Mouse (Mus musculus) forebrain, embryonic 14.5 days (tissue): ENCODE measurements at regions not wholly inside any gene's neighbourhood (a gene's known extent, or its start where the extent isn't known, plus 50 kb on each side); places are given as distances from the start of the nearest gene placed in this dataset.
A peak's percentile ranks its signal among the peaks of the same experiment; 100 is the strongest.

Source experiments
- ATAC-seq: fragments of 200-750 bp; cut with Nextera tagmentation; 2 replicates; pipeline ENCODE4 v1.8.0; 2017; ENCODE audit warnings: mild to moderate bottlenecking, moderate library complexity
- DNase-seq: peaks from one replicate; pipeline ENCODE4 v3.0.0-alpha.2; 2015; ENCODE audit warnings: low spot score
- H3K27ac ChIP-seq: fragments of 300-500 bp; sonication (generic); 2 replicates; pipeline ENCODE4 v1.5.1; 2014; ENCODE audit warnings: low read depth, mild to moderate bottlenecking, control low read depth, low read length, moderate library complexity
- H3K27me3 ChIP-seq: fragments of 300-500 bp; sonication (generic); replicated peaks from 2 replicates; pipeline ENCODE4 v1.6.1; 2014; ENCODE audit warnings: low read length, control low read depth, mixed read lengths; ENCODE audit not compliant: control insufficient read depth, insufficient read depth
- H3K36me3 ChIP-seq: fragments of 300-500 bp; sonication (generic); 2 replicates; pipeline ENCODE4 v1.6.1; 2014; ENCODE audit warnings: low read length, control low read depth; ENCODE audit not compliant: control insufficient read depth, insufficient read depth
- H3K4me1 ChIP-seq: fragments of 300-500 bp; sonication (generic); 2 replicates; pipeline ENCODE4 v1.6.1; 2014; ENCODE audit warnings: antibody characterized with exemption, low read length, control low read depth; ENCODE audit not compliant: control insufficient read depth, insufficient read depth
- H3K4me2 ChIP-seq: fragments of 300-500 bp; sonication (generic); 2 replicates; pipeline ENCODE4 v1.6.1; 2014; ENCODE audit warnings: mild to moderate bottlenecking, control low read depth, low read length
- H3K4me3 ChIP-seq: fragments of 300-500 bp; sonication (generic); 2 replicates; pipeline ENCODE4 v1.5.1; 2014; ENCODE audit warnings: low read depth, low read length, control low read depth
- H3K9ac ChIP-seq: fragments of 300-500 bp; sonication (generic); 2 replicates; pipeline ENCODE4 v1.6.1; 2014; ENCODE audit warnings: mild to moderate bottlenecking, low read length, control low read depth, moderate library complexity
- H3K9me3 ChIP-seq: fragments of 300-500 bp; sonication (generic); replicated peaks from 2 replicates; pipeline ENCODE4 v1.6.1; 2016; ENCODE audit warnings: low read length, control low read depth, mixed read lengths; ENCODE audit not compliant: control insufficient read depth
- WGBS: fragments of 180-500 bp; shearing (Covaris S2); extraction: QIAGEN DNeasy Blood & Tissue Kit; methylation state at CpG from one replicate; pipeline ENCODE4 v1.1.7; 2014; 5-methylcytosine and 5-hydroxymethylcytosine counted together

GRCm38 (mm10) chr9:46558481-46558880, 238.7 kb upstream of the 4931429L15Rik start:
- no peak overlapping the region for H3K9ac ChIP-seq
- no peak overlapping the region for H3K27ac ChIP-seq
- H3K36me3 ChIP-seq, result no peaks in the 10 kb centered on the region
- WGBS, result 85% methylated on average over 5 of the region's 5 CpGs
- ATAC-seq (no peak), DNase-seq (no peak)
- H3K27me3 ChIP-seq, result no peaks in the 10 kb centered on the region
- no peak overlapping the region for H3K4me2 ChIP-seq
- H3K9me3 ChIP-seq, result 0 out of 2 replicates have a peak, but pooled peaks cover 5% of the 10 kb centered on the region
- H3K4me3 ChIP-seq, result no peak overlapping the region
- no peaks in the 10 kb centered on the region for H3K4me1 ChIP-seq

- Histone ChIP-seq H3K4me3 (no peak overlapping the region), H3K9me3 (0 out of 2 replicates have a peak, but pooled peaks cover 5% of the 10 kb centered on the region), H3K27me3 (no peaks in the 10 kb centered on the region), H3K27ac (no peak overlapping the region), H3K36me3 (no peaks in the 10 kb centered on the region), H3K9ac (no peak overlapping the region), H3K4me2 (no peak overlapping the region), H3K4me1 (no peaks in the 10 kb centered on the region)
- ATAC-seq (no peak), DNase-seq (no peak)
- WGBS, result 41% methylated on average over 5 of the region's 5 CpGs
These were observed 238.0 kb upstream of the 4931429L15Rik start for GRCm38 (mm10) chr9:46557781-46558180.

GRCm38 (mm10) chr9:46555156-46555555, 235.4 kb upstream of the 4931429L15Rik start:
- Histone ChIP-seq H3K9me3 (0 out of 2 replicates have a peak, but pooled peaks cover 5% of the 10 kb centered on the region), H3K36me3 (no peaks in the 10 kb centered on the region), H3K9ac (no peak overlapping the region), H3K4me1 (no peaks in the 10 kb centered on the region), H3K27ac (peak overlapping the region; percentile 58; the same call in 1 of the 2 replicates), H3K4me3 (no peak overlapping the region), H3K4me2 (no peak overlapping the region), H3K27me3 (no peaks in the 10 kb centered on the region)
- ATAC-seq, result 0 out of 2 replicates have a peak, but pooled peaks have one; percentile 18
- WGBS, result 20% methylated on average over 6 of the region's 6 CpGs
- peak; percentile 33 for DNase-seq

GRCm38 (mm10) chr9:46554586-46555152, 234.9 kb upstream of the 4931429L15Rik start:
- Histone ChIP-seq H3K4me1 (no peaks in the 10 kb centered on the region), H3K4me2 (no peak overlapping the region), H3K9me3 (0 out of 2 replicates have a peak, but pooled peaks cover 5% of the 10 kb centered on the region), H3K4me3 (no peak overlapping the region), H3K36me3 (no peaks in the 10 kb centered on the region), H3K27ac (peak overlapping the region; percentile 58; the same call in 1 of the 2 replicates), H3K27me3 (no peaks in the 10 kb centered on the region), H3K9ac (no peak overlapping the region)
- ATAC-seq, result no peak
- DNase-seq, result peak; percentile 36
- 38% methylated on average over 6 of the region's 6 CpGs for WGBS

- no peak overlapping the region for H3K4me2 ChIP-seq
- H3K27ac ChIP-seq, result no peak overlapping the region
- DNase-seq, result no peak
- WGBS, result 93% methylated on average over 4 of the region's 4 CpGs
- no peaks in the 10 kb centered on the region for H3K4me1 ChIP-seq
- H3K27me3 ChIP-seq, result no peaks in the 10 kb centered on the region
- H3K36me3 ChIP-seq, result no peaks in the 10 kb centered on the region
- H3K9ac ChIP-seq, result no peak overlapping the region
- H3K9me3 ChIP-seq, result no peaks in the 10 kb centered on the region
- ATAC-seq, result no peak
- no peak overlapping the region for H3K4me3 ChIP-seq
These were observed 229.6 kb upstream of the 4931429L15Rik start for GRCm38 (mm10) chr9:46549416-46549815.

- H3K27ac ChIP-seq, result no peak overlapping the region
- no peak for DNase-seq
- H3K4me3 ChIP-seq, result no peak overlapping the region
- H3K27me3 ChIP-seq, result no peaks in the 10 kb centered on the region
- H3K36me3 ChIP-seq, result no peaks in the 10 kb centered on the region
- no peaks in the 10 kb centered on the region for H3K4me1 ChIP-seq
- H3K9me3 ChIP-seq, result no peaks in the 10 kb centered on the region
- 92% methylated on average over 3 of the region's 3 CpGs for WGBS
- no peak overlapping the region for H3K4me2 ChIP-seq
- no peak for ATAC-seq
- no peak overlapping the region for H3K9ac ChIP-seq
These were observed 224.5 kb upstream of the 4931429L15Rik start for GRCm38 (mm10) chr9:46544326-46544725.

GRCm38 (mm10) chr9:46541001-46541400, 221.2 kb upstream of the 4931429L15Rik start:
- DNase-seq, result no peak
- no peaks in the 10 kb centered on the region for H3K27me3 ChIP-seq
- H3K4me3 ChIP-seq, result no peak overlapping the region
- 71% methylated on average over 2 of the region's 2 CpGs for WGBS
- no peaks in the 10 kb centered on the region for H3K36me3 ChIP-seq
- H3K9ac ChIP-seq, result no peak overlapping the region
- H3K9me3 ChIP-seq, result no peaks in the 10 kb centered on the region
- no peaks in the 10 kb centered on the region for H3K4me1 ChIP-seq
- H3K27ac ChIP-seq, result no peak overlapping the region
- no peak overlapping the region for H3K4me2 ChIP-seq
- no peak for ATAC-seq

- H3K9me3 ChIP-seq, result no peaks in the 10 kb centered on the region
- no peaks in the 10 kb centered on the region for H3K27me3 ChIP-seq
- H3K9ac ChIP-seq, result no peak overlapping the region
- ATAC-seq (no peak), DNase-seq (no peak)
- H3K4me3 ChIP-seq, result no peak overlapping the region
- H3K27ac ChIP-seq, result no peak overlapping the region
- 81% methylated on average over 4 of the region's 4 CpGs for WGBS
- no peaks in the 10 kb centered on the region for H3K4me1 ChIP-seq
- H3K36me3 ChIP-seq, result no peaks in the 10 kb centered on the region
- no peak overlapping the region for H3K4me2 ChIP-seq
These were observed 218.8 kb upstream of the 4931429L15Rik start for GRCm38 (mm10) chr9:46538616-46539015.

- Histone ChIP-seq H3K4me2 (no peak overlapping the region), H3K4me3 (no peak overlapping the region), H3K9ac (no peak overlapping the region), H3K4me1 (peaks cover under 1% of the 10 kb centered on the region; the same call in 1 of the 2 replicates), H3K9me3 (0 out of 2 replicates have a peak, but pooled peaks cover 2% of the 10 kb centered on the region), H3K27ac (no peak overlapping the region), H3K36me3 (no peaks in the 10 kb centered on the region), H3K27me3 (no peaks in the 10 kb centered on the region)
- ATAC-seq (no peak), DNase-seq (peak; percentile 20)
- 80% methylated on average over 20 of the region's 20 CpGs for WGBS
These were observed 196.8 kb upstream of the 4931429L15Rik start for GRCm38 (mm10) chr9:46516401-46517130.
